Mouse (Mus musculus) testis, adult 2 months (tissue): ENCODE measurements around the gene Ddr2. TPM values are rescaled to one million over a fixed set of nuclear protein-coding genes. Genes with fewer than 3 reads are reported as not detected.
"Not testable (repeated sequence)": the region's sequence is repeated elsewhere in the genome, so short reads cannot be mapped to it uniquely, and the experiment has no call there.

Experiments used
- H3K27ac ChIP-seq: fragments of 200-500 bp; 2 replicates; pipeline ENCODE4 v1.5.1; 2012; ENCODE audit warnings: low read depth, low read length; ENCODE audit not compliant: control insufficient read depth, insufficient read depth
- H3K27me3 ChIP-seq: fragments of 200-500 bp; 2 replicates; pipeline ENCODE4 v1.6.1; 2012; ENCODE audit warnings: mild to moderate bottlenecking, low read length, moderate library complexity; ENCODE audit not compliant: control insufficient read depth, insufficient read depth
- H3K36me3 ChIP-seq: fragments of 200-500 bp; 2 replicates; pipeline ENCODE4 v1.6.1; 2012; ENCODE audit warnings: mild to moderate bottlenecking, low read length; ENCODE audit not compliant: control insufficient read depth, insufficient read depth
- H3K4me1 ChIP-seq: fragments of 200-500 bp; 2 replicates; pipeline ENCODE4 v1.6.1; 2012; ENCODE audit warnings: low read length; ENCODE audit not compliant: control insufficient read depth, insufficient read depth
- H3K4me3 ChIP-seq: fragments of 200-500 bp; 2 replicates; pipeline ENCODE4 v1.5.1; 2012; ENCODE audit warnings: low read depth, mild to moderate bottlenecking, low read length, moderate library complexity, mixed read lengths; ENCODE audit not compliant: control insufficient read depth
- CTCF ChIP-seq: fragments of 200-500 bp; IDR thresholded peaks from 2 replicates; pipeline ENCODE4 v1.5.1; 2012; ENCODE audit warnings: low read depth, mild to moderate bottlenecking, inconsistent platforms, low read length, moderate library complexity; ENCODE audit not compliant: control insufficient read depth, insufficient read depth, insufficient replicate concordance
- POLR2A ChIP-seq: fragments of 200-500 bp; IDR thresholded peaks from 2 replicates; pipeline ENCODE4 v1.6.1; 2012; ENCODE audit warnings: low read depth, mild to moderate bottlenecking, inconsistent platforms, low read length, moderate library complexity; ENCODE audit not compliant: control insufficient read depth
- polyA plus RNA-seq: library from polyadenylated mRNA; depleted of rRNA; stranded (reverse); fragments of >200 nt; gene quantifications from 2 replicates; pipeline ENCODE4 v1.2.3, GENCODE M21; 2012

Gene Ddr2
- polyA plus RNA-seq, 1 experiment = 1.8 TPM

GRCm38 (mm10) chr1:170006516-170006915 is 104.0 kb downstream of the Ddr2 start:
- Histone ChIP-seq H3K4me3 (no peak overlapping the region), H3K27ac (peak overlapping the region; percentile 10; the same call in 1 of the 2 replicates), H3K4me1 (no peaks in the 10 kb centered on the region), H3K27me3 (no peaks in the 10 kb centered on the region), H3K36me3 (no peaks in the 10 kb centered on the region)
- no peak for TF ChIP-seq CTCF
- no peak for TF ChIP-seq POLR2A

DNA sequence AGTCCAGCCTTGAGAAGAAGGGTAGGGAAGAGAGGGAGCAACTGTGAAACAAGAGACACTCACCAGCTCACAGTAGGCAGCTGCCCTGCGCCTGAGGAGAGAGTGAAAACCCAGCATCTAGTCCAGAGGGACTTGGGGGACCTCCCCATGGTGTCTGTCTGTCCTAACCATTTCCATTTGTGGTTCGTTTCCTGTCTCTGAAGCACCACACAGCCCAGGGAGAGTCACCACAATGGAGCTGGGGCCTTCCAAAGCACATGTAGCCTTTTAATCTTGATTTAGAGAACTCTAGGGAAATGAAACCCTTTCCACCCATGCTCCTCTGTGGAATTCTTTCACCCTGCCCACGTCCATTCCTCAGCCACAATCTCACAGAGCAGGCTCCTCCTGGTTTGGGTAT is 105.3 kb downstream of the Ddr2 start:
- Histone ChIP-seq H3K36me3 (no peaks in the 10 kb centered on the region), H3K4me3 (no peak overlapping the region), H3K27me3 (no peaks in the 10 kb centered on the region), H3K4me1 (no peaks in the 10 kb centered on the region), H3K27ac (no peak overlapping the region)
- no peak for TF ChIP-seq CTCF
- TF ChIP-seq POLR2A = no peak

GRCm38 (mm10) chr1:169993901-169994300 is 116.7 kb downstream of the Ddr2 start:
- H3K36me3 ChIP-seq, H3K4me1 ChIP-seq: not testable (repeated sequence)

GRCm38 (mm10) chr1:169986166-169986565 is 124.4 kb downstream of the Ddr2 start:
- no peak for TF ChIP-seq POLR2A
- TF ChIP-seq CTCF = no peak
- Histone ChIP-seq H3K4me3 (no peak overlapping the region), H3K4me1 (no peaks in the 10 kb centered on the region; the same call in 1 of the 2 replicates), H3K27me3 (no peaks in the 10 kb centered on the region), H3K27ac (no peak overlapping the region), H3K36me3 (no peaks in the 10 kb centered on the region)

More at GRCm38 (mm10) chr1:169993901-169994300, 116.7 kb downstream of the Ddr2 start:
- not testable (repeated sequence) for H3K27ac ChIP-seq, H3K27me3 ChIP-seq, H3K4me3 ChIP-seq

- H3K36me3 ChIP-seq = no peaks in the 10 kb centered on the region
- H3K27ac ChIP-seq = no peak overlapping the region
- no peaks in the 10 kb centered on the region for H3K27me3 ChIP-seq
- H3K4me1 ChIP-seq = no peaks in the 10 kb centered on the region
- TF ChIP-seq POLR2A = no peak
- TF ChIP-seq CTCF = no peak
- no peak overlapping the region for H3K4me3 ChIP-seq
These were observed 132.9 kb downstream of the Ddr2 start for GRCm38 (mm10) chr1:169977621-169978020.

- H3K4me1 ChIP-seq = peaks cover 3% of the 10 kb centered on the region
- H3K4me3 ChIP-seq = no peak overlapping the region
- TF ChIP-seq CTCF (no peak), POLR2A (no peak)
- no peak overlapping the region for H3K27ac ChIP-seq
- no peaks in the 10 kb centered on the region for H3K27me3 ChIP-seq
- H3K36me3 ChIP-seq = no peaks in the 10 kb centered on the region
These were observed 138.6 kb downstream of the Ddr2 start for GRCm38 (mm10) chr1:169971998-169972397.

DNA sequence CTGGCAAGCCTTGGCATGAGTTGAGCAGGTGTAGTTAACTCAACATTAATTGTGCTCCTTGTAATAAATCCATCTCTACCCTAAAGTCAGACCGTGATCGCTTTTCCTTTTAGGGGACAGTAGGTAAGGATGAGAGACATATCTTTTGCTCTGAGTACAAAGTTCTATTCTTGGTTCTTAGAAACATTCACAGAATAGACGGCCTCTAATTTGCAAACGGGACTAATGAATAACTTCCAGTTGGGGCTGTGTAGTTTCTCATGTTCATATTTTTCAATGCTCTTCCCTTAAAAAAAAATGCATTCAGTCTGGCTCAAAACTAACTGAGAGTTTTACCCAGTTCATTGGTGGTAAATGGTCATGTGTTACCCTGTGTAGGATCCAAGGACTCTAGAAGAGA is 139.6 kb downstream of the Ddr2 start:
- Histone ChIP-seq H3K36me3 (no peaks in the 10 kb centered on the region), H3K4me1 (peaks cover 3% of the 10 kb centered on the region), H3K4me3 (no peak overlapping the region), H3K27me3 (no peaks in the 10 kb centered on the region), H3K27ac (no peak overlapping the region)
- TF ChIP-seq POLR2A (no peak), CTCF (no peak)

GRCm38 (mm10) chr1:169969516-169969886 is 141.1 kb downstream of the Ddr2 start:
- H3K27ac ChIP-seq = peak overlapping the region; percentile 44
- H3K4me3 ChIP-seq = peak overlapping the region; percentile 94
- no peaks in the 10 kb centered on the region for H3K36me3 ChIP-seq
- no peaks in the 10 kb centered on the region for H3K27me3 ChIP-seq
- TF ChIP-seq CTCF = no peak
- H3K4me1 ChIP-seq = peaks cover 3% of the 10 kb centered on the region
